Mouse (Mus musculus) G1E-ER4 (cell line): Measurements from ENCODE around the gene Sco2. TPM values are rescaled to one million over a fixed set of nuclear protein-coding genes. Genes with fewer than 3 reads are reported as not detected.

ENCODE experiments used
- GATA1 ChIP-seq: IDR thresholded peaks from one replicate; pipeline ENCODE4 v1.8.0; 2012; ENCODE audit warnings: low read length, inconsistent platforms
- polyA plus RNA-seq: library from polyadenylated mRNA; stranded (reverse); fragments of >175 nt; gene quantifications from 2 replicates; pipeline ENCODE4 v1.2.3, GENCODE M21; 2012

The Sco2 gene
- polyA plus RNA-seq, 1 experiment = 92.0 TPM

DNA sequence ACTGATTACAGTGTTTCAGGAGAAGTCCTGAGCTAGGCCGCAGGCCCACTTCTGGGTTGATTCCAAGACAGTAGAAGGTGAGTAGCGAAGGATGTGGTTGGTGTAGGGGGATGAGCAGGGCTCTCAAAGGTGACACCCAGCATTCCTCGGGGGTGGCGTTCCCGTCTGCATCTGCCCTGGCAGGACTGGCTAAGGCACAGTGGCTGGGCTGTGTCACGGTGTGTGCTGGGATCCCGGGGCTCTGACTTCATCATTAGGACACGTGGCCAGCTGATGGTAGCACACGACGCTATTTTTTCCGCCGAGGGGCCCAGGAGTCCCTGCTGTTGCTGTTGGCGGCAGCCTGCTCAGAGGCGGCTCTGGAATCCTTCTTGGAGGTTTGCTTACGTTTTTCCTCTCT lies 22.3 kb downstream of the Sco2 start:
- no peak for TF ChIP-seq GATA1

GRCm38 (mm10) chr15:89350447-89350846 lies 23.2 kb downstream of the Sco2 start:
- TF ChIP-seq GATA1 = no peak

DNA sequence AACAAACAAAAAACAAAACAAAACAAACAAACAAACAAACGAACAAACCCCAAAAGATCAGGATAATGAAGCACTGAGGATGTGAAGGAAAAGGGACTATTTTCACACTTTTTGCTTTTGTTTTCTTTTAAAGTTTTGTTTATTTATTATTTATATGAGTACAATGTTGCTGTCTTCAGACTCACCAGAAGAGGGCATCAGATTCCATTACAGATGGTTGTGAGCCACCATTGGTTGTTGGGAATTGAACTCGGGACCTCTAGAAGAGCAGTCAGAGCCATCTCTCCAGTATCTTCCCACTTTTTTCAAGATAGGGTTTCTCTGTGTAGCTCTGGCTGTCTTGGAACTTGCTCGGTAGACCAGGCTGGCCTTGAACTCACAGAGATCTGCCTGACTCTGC lies 30.3 kb downstream of the Sco2 start:
- no peak for TF ChIP-seq GATA1

DNA sequence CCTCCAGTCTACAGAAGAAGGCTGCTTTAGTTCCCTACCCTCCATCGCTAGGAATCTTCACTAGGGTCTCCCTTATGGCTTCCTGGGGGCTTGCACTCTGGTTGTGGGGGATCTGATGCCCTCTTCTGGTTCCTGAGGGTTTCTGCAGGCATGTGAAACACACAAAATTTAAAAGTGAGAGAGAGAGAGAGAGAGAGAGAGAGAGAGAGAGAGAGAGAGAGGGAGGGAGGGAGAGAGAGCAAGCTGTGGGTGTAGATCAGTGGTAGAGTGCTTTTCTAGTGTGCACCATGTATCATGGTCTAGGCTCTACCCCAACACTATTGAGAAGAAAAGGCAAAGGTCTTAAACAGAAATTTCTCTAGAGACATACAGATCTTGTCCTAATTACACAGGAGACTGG lies 32.0 kb downstream of the Sco2 start:
- TF ChIP-seq GATA1 = no peak

GRCm38 (mm10) chr15:89340136-89340535 lies 33.5 kb downstream of the Sco2 start:
- no peak for TF ChIP-seq GATA1

- no peak for TF ChIP-seq GATA1
Observed at GRCm38 (mm10) chr15:89339696-89340095, 34.0 kb downstream of the Sco2 start.

GRCm38 (mm10) chr15:89336422-89336821 lies 37.2 kb downstream of the Sco2 start:
- TF ChIP-seq GATA1 = no peak

DNA sequence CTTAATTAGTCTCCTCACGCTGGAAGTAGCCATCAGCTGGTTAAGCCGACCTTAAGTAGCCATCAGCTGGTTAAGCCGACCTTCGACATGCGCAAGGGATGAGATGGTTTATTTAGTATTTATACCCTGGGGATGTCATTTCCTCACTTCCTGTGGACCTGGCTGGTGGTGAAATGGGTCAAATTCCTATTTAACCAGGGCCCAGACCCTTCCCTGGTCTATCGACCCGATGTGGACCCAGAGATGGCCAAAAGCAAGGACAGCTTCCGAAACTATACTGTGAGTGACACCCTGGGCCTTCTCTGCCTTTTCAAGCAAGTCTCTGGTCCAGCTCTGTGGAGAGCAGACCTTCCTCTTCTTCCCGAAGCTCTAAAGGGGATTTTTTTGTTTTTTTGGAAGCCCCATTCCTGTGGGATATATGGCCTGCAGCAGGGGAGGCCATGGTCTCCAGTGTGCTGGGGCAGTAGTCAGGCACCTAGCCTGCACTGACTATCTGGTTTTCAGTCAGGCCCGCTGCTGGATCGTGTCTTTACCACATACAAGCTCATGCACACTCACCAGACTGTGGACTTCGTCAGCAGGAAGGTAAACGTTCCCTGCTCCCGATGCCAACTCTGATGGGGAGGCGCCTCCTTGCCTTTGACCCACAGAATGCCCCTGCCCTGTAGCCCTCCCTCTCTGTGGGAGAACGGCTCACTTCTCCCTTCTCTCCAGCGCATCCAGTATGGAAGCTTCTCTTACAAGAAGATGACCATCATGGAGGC lies 38.7 kb downstream of the Sco2 start:
- TF ChIP-seq GATA1 = no peak

GRCm38 (mm10) chr15:89334271-89334670 lies 39.4 kb downstream of the Sco2 start, which contains the start of gene Miox:
TSS of gene Miox (plus strand) at chr15:89334398.
- TF ChIP-seq GATA1 = no peak

- no peak for TF ChIP-seq GATA1
Observed at GRCm38 (mm10) chr15:89326441-89326840, 47.2 kb downstream of the Sco2 start.

DNA sequence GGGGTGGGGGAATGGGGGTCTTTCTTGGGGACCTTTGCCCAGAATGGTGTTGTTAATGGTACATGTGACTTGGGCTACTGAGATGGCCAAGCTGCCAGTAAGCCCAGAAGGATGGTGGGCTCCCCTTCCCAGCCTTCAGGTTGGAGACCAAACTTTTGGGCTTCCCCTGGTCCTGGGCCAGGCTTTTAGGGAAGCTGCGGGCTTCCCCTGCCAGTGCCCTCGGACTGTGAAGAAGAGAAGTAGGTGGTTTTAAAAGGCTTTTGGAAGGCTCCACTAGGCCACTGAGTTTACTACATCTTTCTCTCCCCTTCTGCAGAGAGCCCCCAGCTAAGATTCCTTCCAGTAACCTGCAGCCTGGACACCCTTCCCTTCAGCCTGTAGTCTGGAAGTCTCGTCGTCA lies 50.0 kb downstream of the Sco2 start:
- TF ChIP-seq GATA1 = no peak

GRCm38 (mm10) chr15:89322670-89323522 lies 50.8 kb downstream of the Sco2 start, which contains the start of gene Adm2:
TSS of gene Adm2 (plus strand) at chr15:89322720.
- TF ChIP-seq GATA1 = no peak

Other genes with a start within 250 kb of the Sco2 start
- 8.5 and 18.1 TPM in 2 replicates for gene Hdac10, start 245.1 kb downstream of the Sco2 start, polyA plus RNA-seq
- not detected in 2 replicates for gene Mapk12, start 233.1 kb downstream of the Sco2 start, polyA plus RNA-seq
- gene Mapk11, start 224.2 kb downstream of the Sco2 start, polyA plus RNA-seq = not detected in 2 replicates
- gene Plxnb2, start 193.1 kb downstream of the Sco2 start, polyA plus RNA-seq = 0.01 TPM in 1 of 2 replicates, not detected in the other
- gene Dennd6b, start 177.3 kb downstream of the Sco2 start, polyA plus RNA-seq = 5.3 and 7.2 TPM in 2 replicates
- gene Ppp6r2, start 162.3 kb downstream of the Sco2 start, polyA plus RNA-seq = 200 and 336 TPM in 2 replicates
- gene Sbf1, start 58.5 kb downstream of the Sco2 start, polyA plus RNA-seq = 140 and 169 TPM in 2 replicates
- gene Adm2, start 51.1 kb downstream of the Sco2 start, polyA plus RNA-seq = not detected in 2 replicates
- not detected in 2 replicates for gene Miox, start 39.4 kb downstream of the Sco2 start, polyA plus RNA-seq
- 112 and 120 TPM in 2 replicates for gene Lmf2, start 18.2 kb downstream of the Sco2 start, polyA plus RNA-seq
- gene Ncaph2, start 18.1 kb downstream of the Sco2 start, polyA plus RNA-seq = 87.9 and 95.5 TPM in 2 replicates
- 0.69 and 1.4 TPM in 2 replicates for gene Tymp, start 3.2 kb upstream of the Sco2 start, polyA plus RNA-seq
- gene Odf3b, start 5.4 kb upstream of the Sco2 start, polyA plus RNA-seq = not detected in 2 replicates
- not detected in 2 replicates for gene Klhdc7b, start 11.1 kb upstream of the Sco2 start, polyA plus RNA-seq
- not detected in 2 replicates for gene Syce3, start 36.7 kb upstream of the Sco2 start, polyA plus RNA-seq
- gene Cpt1b, start 52.0 kb upstream of the Sco2 start, polyA plus RNA-seq = 0.41 and 0.71 TPM in 2 replicates
- gene C730034F03Rik, start 55.7 kb upstream of the Sco2 start, polyA plus RNA-seq = 0.05 and 0.09 TPM in 2 replicates
- gene Gm44502, start 55.9 kb upstream of the Sco2 start, polyA plus RNA-seq = 0.45 and 1.3 TPM in 2 replicates
- gene Chkb, start 56.1 kb upstream of the Sco2 start, polyA plus RNA-seq = 60.6 and 103 TPM in 2 replicates
- not detected in 2 replicates for gene Mapk8ip2, start 80.1 kb upstream of the Sco2 start, polyA plus RNA-seq
- 57.4 and 62.9 TPM in 2 replicates for gene Arsa, start 103.6 kb upstream of the Sco2 start, polyA plus RNA-seq
- 6.2 and 8.2 TPM in 2 replicates for gene Shank3, start 125.8 kb upstream of the Sco2 start, polyA plus RNA-seq
- gene Acr, start 194.5 kb upstream of the Sco2 start, polyA plus RNA-seq = not detected in 2 replicates
- 9.2 and 12.9 TPM in 2 replicates for gene Rabl2, start 218.1 kb upstream of the Sco2 start, polyA plus RNA-seq